Mouse (Mus musculus) neural tube, embryonic 11.5 days (tissue): ENCODE results near the gene Zic5. TPM values are rescaled to one million over a fixed set of nuclear protein-coding genes. Genes with fewer than 3 reads are reported as not detected.

Experiments used
- ATAC-seq: fragments of 200-750 bp; cut with Nextera tagmentation; 2 replicates; pipeline ENCODE4 v1.8.0; 2017; ENCODE audit warnings: moderate number of reproducible peaks, mild to moderate bottlenecking, moderate TSS enrichment, moderate library complexity; ENCODE audit not compliant: insufficient read depth, low FRiP score, low TSS enrichment
- DNase-seq: peaks from one replicate; pipeline ENCODE4 v3.0.0-alpha.2; 2015; ENCODE audit warnings: low spot score
- H3K27ac ChIP-seq: fragments of 300-500 bp; sonication (generic); 2 replicates; pipeline ENCODE4 v1.5.1; 2014; ENCODE audit warnings: low read depth, mild to moderate bottlenecking, low read length
- H3K27me3 ChIP-seq: fragments of 300-500 bp; sonication (generic); 2 replicates; pipeline ENCODE4 v1.6.1; 2014; ENCODE audit warnings: mild to moderate bottlenecking, low read length, mixed read lengths; ENCODE audit not compliant: control insufficient read depth, insufficient read depth
- H3K36me3 ChIP-seq: fragments of 300-500 bp; sonication (generic); 2 replicates; pipeline ENCODE4 v1.6.1; 2014; ENCODE audit warnings: mild to moderate bottlenecking, low read length, moderate library complexity, mixed read lengths; ENCODE audit not compliant: control insufficient read depth, insufficient read depth
- H3K4me1 ChIP-seq: fragments of 300-500 bp; sonication (generic); 2 replicates; pipeline ENCODE4 v1.6.1; 2014; ENCODE audit warnings: low read length, mixed read lengths; ENCODE audit not compliant: control insufficient read depth, insufficient read depth
- H3K4me2 ChIP-seq: fragments of 300-500 bp; sonication (generic); 2 replicates; pipeline ENCODE4 v1.6.1; 2014; ENCODE audit warnings: low read depth, mild to moderate bottlenecking, moderate library complexity
- H3K4me3 ChIP-seq: fragments of 300-500 bp; sonication (generic); 2 replicates; pipeline ENCODE4 v1.5.1; 2014; ENCODE audit warnings: low read depth, low read length
- H3K9ac ChIP-seq: fragments of 300-500 bp; sonication (generic); 2 replicates; pipeline ENCODE4 v1.6.1; 2014; ENCODE audit warnings: mild to moderate bottlenecking, low read length
- H3K9me3 ChIP-seq: fragments of 300-500 bp; sonication (generic); 2 replicates; pipeline ENCODE4 v1.6.1; 2016; ENCODE audit warnings: low read length; ENCODE audit not compliant: control insufficient read depth
- whole genome bisulfite sequencing: fragments of 180-500 bp; shearing (Covaris S2); extraction: QIAGEN DNeasy Blood & Tissue Kit; methylation state at CpG from one replicate; pipeline ENCODE4 v1.1.7; 2014; 5-methylcytosine and 5-hydroxymethylcytosine counted together
- polyA plus RNA-seq: library from polyadenylated mRNA; unstranded; fragments of >200 nt; fragmentation: Nextera tagmentation; extraction: Ambion mirVana; gene quantifications from 2 replicates; pipeline ENCODE4 v1.2.1, GENCODE M21; 2014

Gene Zic5
- polyA plus RNA-seq, 1 experiment from 2014 or later, result 10.3 TPM

GRCm38 (mm10) chr14:122453996-122454738, 11.3 kb downstream of the Zic5 start:
- Histone ChIP-seq H3K4me3 (no peak overlapping the region), H3K4me2 (peak overlapping the region; percentile 38), H3K4me1 (peaks cover 23% of the 10 kb centered on the region), H3K36me3 (no peaks in the 10 kb centered on the region), H3K9ac (no peak overlapping the region), H3K27me3 (peaks cover 39% of the 10 kb centered on the region), H3K27ac (peak overlapping the region; percentile 79), H3K9me3 (no peaks in the 10 kb centered on the region)
- DNase-seq, result peak; percentile 71
- ATAC-seq, result peak; percentile 11; the same call in 1 of the 2 replicates
- 4% methylated on average over 12 of the region's 12 CpGs for WGBS

- 5% methylated on average over 32 of the region's 32 CpGs for WGBS
- Histone ChIP-seq H3K4me3 (0 out of 2 replicates have a peak overlapping the region, but pooled peaks have one; percentile 1), H3K4me1 (peaks cover 23% of the 10 kb centered on the region), H3K36me3 (no peaks in the 10 kb centered on the region), H3K9me3 (no peaks in the 10 kb centered on the region), H3K27ac (peak overlapping the region; percentile 79), H3K9ac (peak overlapping the region; percentile 1; the same call in 1 of the 2 replicates), H3K4me2 (peak overlapping the region; percentile 38), H3K27me3 (peaks cover 44% of the 10 kb centered on the region)
- ATAC-seq, result peak; percentile 83
- DNase-seq, result peak; percentile 88
These were observed 12.0 kb downstream of the Zic5 start for GRCm38 (mm10) chr14:122453388-122453995.

- H3K9me3 ChIP-seq, result no peaks in the 10 kb centered on the region
- H3K4me3 ChIP-seq, result no peak overlapping the region
- 11% methylated on average over 13 of the region's 13 CpGs for WGBS
- DNase-seq, result peak; percentile 70
- peaks cover 44% of the 10 kb centered on the region for H3K27me3 ChIP-seq
- no peak overlapping the region for H3K9ac ChIP-seq
- H3K27ac ChIP-seq, result peak overlapping the region; percentile 79
- peak overlapping the region; percentile 38 for H3K4me2 ChIP-seq
- no peaks in the 10 kb centered on the region for H3K36me3 ChIP-seq
- ATAC-seq, result peak; percentile 78
- peaks cover 23% of the 10 kb centered on the region for H3K4me1 ChIP-seq
These were observed 12.6 kb downstream of the Zic5 start for GRCm38 (mm10) chr14:122452701-122453387.

GRCm38 (mm10) chr14:122451551-122452145, 13.8 kb downstream of the Zic5 start:
- no peak for DNase-seq
- H3K4me1 ChIP-seq, result peaks cover 23% of the 10 kb centered on the region
- H3K27ac ChIP-seq, result no peak overlapping the region
- no peaks in the 10 kb centered on the region for H3K9me3 ChIP-seq
- H3K4me2 ChIP-seq, result peak overlapping the region; percentile 73
- H3K27me3 ChIP-seq, result peaks cover 44% of the 10 kb centered on the region
- H3K36me3 ChIP-seq, result no peaks in the 10 kb centered on the region
- no peak overlapping the region for H3K9ac ChIP-seq
- 59% methylated on average over 5 of the region's 5 CpGs for WGBS
- no peak for ATAC-seq
- no peak overlapping the region for H3K4me3 ChIP-seq

GRCm38 (mm10) chr14:122450496-122451382, 14.7 kb downstream of the Zic5 start, which contains the start of gene Gm5089:
Gm5089 (minus strand) TSS chr14:122451115.
- WGBS, result under 1% methylated on average over 55 of the region's 59 CpGs
- Histone ChIP-seq H3K4me1 (peaks cover 23% of the 10 kb centered on the region), H3K27me3 (peaks cover 44% of the 10 kb centered on the region)

GRCm38 (mm10) chr14:122449601-122450495, 15.6 kb downstream of the Zic5 start:
- DNase-seq (peak; percentile 55), ATAC-seq (no peak)
- Histone ChIP-seq H3K9ac (peak overlapping the region; percentile 67), H3K9me3 (no peaks in the 10 kb centered on the region), H3K4me2 (peak overlapping the region; percentile 73), H3K36me3 (no peaks in the 10 kb centered on the region), H3K27ac (peak overlapping the region; percentile 62), H3K4me3 (peak overlapping the region; percentile 37), H3K4me1 (peaks cover 23% of the 10 kb centered on the region), H3K27me3 (peaks cover 40% of the 10 kb centered on the region)
- WGBS, result 4% methylated on average over 29 of the region's 29 CpGs

More at GRCm38 (mm10) chr14:122450496-122451382, 14.7 kb downstream of the Zic5 start, which contains the start of gene Gm5089:
- no peaks in the 10 kb centered on the region for H3K36me3 ChIP-seq
- peak within 1 kb of the TSS; percentile 37 for H3K4me3 ChIP-seq
- DNase-seq (peak; percentile 63), ATAC-seq (0 out of 2 replicates have a peak, but pooled peaks have one; percentile 1)
- peak within 1 kb of the TSS; percentile 67 for H3K9ac ChIP-seq
- peak within 1 kb of the TSS; percentile 73 for H3K4me2 ChIP-seq
- peak within 1 kb of the TSS; percentile 62 for H3K27ac ChIP-seq
- H3K9me3 ChIP-seq, result no peaks in the 10 kb centered on the region

- Histone ChIP-seq H3K9me3 (no peaks in the 10 kb centered on the region), H3K27me3 (no peaks in the 10 kb centered on the region), H3K4me1 (no peaks in the 10 kb centered on the region), H3K4me3 (no peak overlapping the region), H3K9ac (no peak overlapping the region), H3K27ac (no peak overlapping the region), H3K36me3 (no peaks in the 10 kb centered on the region), H3K4me2 (no peak overlapping the region)
- 62% methylated on average over 10 of the region's 10 CpGs for WGBS
- ATAC-seq (no peak), DNase-seq (no peak)
These were observed 28.6 kb downstream of the Zic5 start for GRCm38 (mm10) chr14:122436850-122437249.
